Mouse (Mus musculus): ENCODE data around the gene Gm21976.

DNA sequence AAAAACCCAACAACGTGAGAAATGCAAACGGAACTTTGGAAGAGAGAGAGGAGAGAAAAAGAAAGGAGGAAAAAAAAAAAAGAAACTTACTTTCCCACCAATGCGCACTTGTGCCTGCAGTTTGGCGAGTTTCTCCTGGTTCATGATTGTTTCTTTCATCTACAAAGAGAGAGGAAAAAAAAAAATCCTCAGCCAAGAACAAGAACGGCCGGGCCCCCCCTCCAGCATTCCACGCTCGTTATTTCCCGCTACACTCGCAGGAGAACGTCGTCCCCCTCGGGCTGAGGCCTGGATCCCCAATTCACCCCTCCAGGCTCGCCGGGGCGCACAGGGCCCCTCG lies 36.4 kb downstream of the Gm21976 start:
- TF ChIP-seq GATA1 (IDR thresholded peaks at IDR 0.05; ENCODE audit: borderline replicate concordance, low read length) (no peak), FLI1 (IDR thresholded peaks at IDR 0.05; ENCODE audit: low read length) (no peak)
